Mouse (Mus musculus): ENCODE measurements around the gene Hccs. TPM values are rescaled to one million over a fixed set of nuclear protein-coding genes. Genes with fewer than 3 reads are reported as not detected.
"Not testable (repeated sequence)": the region's sequence is repeated elsewhere in the genome, so short reads cannot be mapped to it uniquely, and the experiment has no call there.

Hccs gene
- 35.8 and 36.9 TPM in 2 replicates for polyA plus RNA-seq (2014; fragmentation: Nextera tagmentation; extraction: Ambion mirVana)

- peak within 1 kb of the TSS; percentile 80 for H3K9ac ChIP-seq (ENCODE audit: low read depth, low read length)
- H3K4me1 ChIP-seq (ENCODE audit: control insufficient read depth, insufficient read depth, low read length) = no peaks in the 10 kb centered on the region
- H3K36me3 ChIP-seq (ENCODE audit: control insufficient read depth, insufficient read depth, low read length) = peaks cover 10% of the 10 kb centered on the region; the same call in 1 of the 2 replicates
- H3K4me3 ChIP-seq (ENCODE audit: low read depth, low read length) = peak within 1 kb of the TSS; percentile 59
- peak; percentile 100 for ATAC-seq (ENCODE audit: low read depth)
- 23% methylated on average over 46 of the region's 97 CpGs for WGBS
- DNase-seq (ENCODE audit: low spot score) = peak; percentile 96
- peak within 1 kb of the TSS; percentile 81 for H3K27ac ChIP-seq (replicated peaks; ENCODE audit: low read depth, low read length)
- no peaks in the 10 kb centered on the region for H3K9me3 ChIP-seq (ENCODE audit: control insufficient read depth, low read length)
- H3K4me2 ChIP-seq (ENCODE audit: low read depth, low read length) = peak within 1 kb of the TSS; percentile 59
- H3K27me3 ChIP-seq (replicated peaks; ENCODE audit: control insufficient read depth, insufficient read depth, low read length) = no peaks in the 10 kb centered on the region; the same call in 1 of the 2 replicates
Measured at GRCm38 (mm10) chrX:169319945-169320667, at the start of gene Hccs. Gene Hccs (minus strand): TSS chrX:169320372.

- WGBS = 56% methylated on average over 4 of the region's 4 CpGs
- H3K27me3 ChIP-seq (replicated peaks; ENCODE audit: control insufficient read depth, insufficient read depth, low read length) = no peaks in the 10 kb centered on the region; the same call in 1 of the 2 replicates
- DNase-seq (ENCODE audit: low spot score) (peak; percentile 26), ATAC-seq (ENCODE audit: low read depth) (no peak)
- no peak overlapping the region for H3K9ac ChIP-seq (ENCODE audit: low read depth, low read length)
- no peaks in the 10 kb centered on the region for H3K36me3 ChIP-seq (ENCODE audit: control insufficient read depth, insufficient read depth, low read length)
- no peaks in the 10 kb centered on the region for H3K4me1 ChIP-seq (ENCODE audit: control insufficient read depth, insufficient read depth, low read length)
- H3K9me3 ChIP-seq (ENCODE audit: control insufficient read depth, low read length) = peaks cover 4% of the 10 kb centered on the region; the same call in 1 of the 2 replicates
- H3K4me2 ChIP-seq (ENCODE audit: low read depth, low read length) = no peak overlapping the region
- no peak overlapping the region for H3K27ac ChIP-seq (replicated peaks; ENCODE audit: low read depth, low read length)
- H3K4me3 ChIP-seq (ENCODE audit: low read depth, low read length) = no peak overlapping the region
Measured at GRCm38 (mm10) chrX:169357146-169357772, 37.1 kb upstream of the Hccs start.

GRCm38 (mm10) chrX:169338213-169338612 is 18.0 kb upstream of the Hccs start:
- Histone ChIP-seq H3K4me2 (ENCODE audit: low read depth, low read length) (no peak overlapping the region), H3K27me3 (replicated peaks; ENCODE audit: control insufficient read depth, insufficient read depth, low read length) (peaks cover 2% of the 10 kb centered on the region; the same call in 1 of the 2 replicates), H3K36me3 (ENCODE audit: control insufficient read depth, insufficient read depth, low read length) (no peaks in the 10 kb centered on the region), H3K27ac (replicated peaks; ENCODE audit: low read depth, low read length) (no peak overlapping the region), H3K4me3 (ENCODE audit: low read depth, low read length) (no peak overlapping the region), H3K9ac (ENCODE audit: low read depth, low read length) (no peak overlapping the region), H3K4me1 (ENCODE audit: control insufficient read depth, insufficient read depth, low read length) (no peaks in the 10 kb centered on the region), H3K9me3 (ENCODE audit: control insufficient read depth, low read length) (no peaks in the 10 kb centered on the region)
- WGBS = 61% methylated on average over 3 of the region's 3 CpGs
- ATAC-seq (ENCODE audit: low read depth) = no peak
- no peak for DNase-seq (ENCODE audit: low spot score)

GRCm38 (mm10) chrX:169337559-169337958 is 17.4 kb upstream of the Hccs start:
- Histone ChIP-seq H3K4me1 (ENCODE audit: control insufficient read depth, insufficient read depth, low read length) (no peaks in the 10 kb centered on the region), H3K27me3 (replicated peaks; ENCODE audit: control insufficient read depth, insufficient read depth, low read length) (no peaks in the 10 kb centered on the region; the same call in 1 of the 2 replicates), H3K4me3 (ENCODE audit: low read depth, low read length) (no peak overlapping the region), H3K9ac (ENCODE audit: low read depth, low read length) (no peak overlapping the region), H3K9me3 (ENCODE audit: control insufficient read depth, low read length) (no peaks in the 10 kb centered on the region), H3K36me3 (ENCODE audit: control insufficient read depth, insufficient read depth, low read length) (no peaks in the 10 kb centered on the region), H3K4me2 (ENCODE audit: low read depth, low read length) (no peak overlapping the region), H3K27ac (replicated peaks; ENCODE audit: low read depth, low read length) (no peak overlapping the region)
- DNase-seq (ENCODE audit: low spot score) = no peak
- no peak for ATAC-seq (ENCODE audit: low read depth)

- Histone ChIP-seq H3K4me2 (ENCODE audit: low read depth, low read length) (no peak overlapping the region), H3K36me3 (ENCODE audit: control insufficient read depth, insufficient read depth, low read length) (no peaks in the 10 kb centered on the region), H3K9ac (ENCODE audit: low read depth, low read length) (no peak overlapping the region), H3K27ac (replicated peaks; ENCODE audit: low read depth, low read length) (no peak overlapping the region), H3K4me3 (ENCODE audit: low read depth, low read length) (no peak overlapping the region), H3K9me3 (ENCODE audit: control insufficient read depth, low read length) (no peaks in the 10 kb centered on the region), H3K4me1 (ENCODE audit: control insufficient read depth, insufficient read depth, low read length) (no peaks in the 10 kb centered on the region), H3K27me3 (replicated peaks; ENCODE audit: control insufficient read depth, insufficient read depth, low read length) (peaks cover 7% of the 10 kb centered on the region; the same call in 1 of the 2 replicates)
- DNase-seq (ENCODE audit: low spot score) (peak; percentile 72), ATAC-seq (ENCODE audit: low read depth) (no peak)
- WGBS = 31% methylated on average over 3 of the region's 3 CpGs
Measured at GRCm38 (mm10) chrX:169332264-169332663, 12.1 kb upstream of the Hccs start.

GRCm38 (mm10) chrX:169325929-169326595 is 5.9 kb upstream of the Hccs start:
- H3K27ac ChIP-seq (replicated peaks; ENCODE audit: low read depth, low read length) = no peak overlapping the region
- no peak for ATAC-seq (ENCODE audit: low read depth)

GRCm38 (mm10) chrX:169320668-169321005 is 465 bp upstream of the Hccs start:
- H3K27me3 ChIP-seq (replicated peaks; ENCODE audit: control insufficient read depth, insufficient read depth, low read length); H3K4me1 ChIP-seq (ENCODE audit: control insufficient read depth, insufficient read depth, low read length); DNase-seq (ENCODE audit: low spot score); H3K27ac ChIP-seq (replicated peaks; ENCODE audit: low read depth, low read length); H3K36me3 ChIP-seq (ENCODE audit: control insufficient read depth, insufficient read depth, low read length); H3K9me3 ChIP-seq (ENCODE audit: control insufficient read depth, low read length); H3K9ac ChIP-seq (ENCODE audit: low read depth, low read length): not testable (repeated sequence)
- Histone ChIP-seq H3K4me3 (ENCODE audit: low read depth, low read length) (peak overlapping the region; percentile 59), H3K4me2 (ENCODE audit: low read depth, low read length) (peak overlapping the region; percentile 59)
- WGBS = 41% methylated on average over 11 of the region's 15 CpGs
- peak; percentile 7; the same call in 1 of the 2 replicates for ATAC-seq (ENCODE audit: low read depth)

More at GRCm38 (mm10) chrX:169325929-169326595, 5.9 kb upstream of the Hccs start:
- WGBS = 76% methylated on average over 3 of the region's 3 CpGs
- no peaks in the 10 kb centered on the region for H3K36me3 ChIP-seq (ENCODE audit: control insufficient read depth, insufficient read depth, low read length)
- H3K4me2 ChIP-seq (ENCODE audit: low read depth, low read length) = no peak overlapping the region
- H3K27me3 ChIP-seq (replicated peaks; ENCODE audit: control insufficient read depth, insufficient read depth, low read length) = no peaks in the 10 kb centered on the region
- no peaks in the 10 kb centered on the region for H3K4me1 ChIP-seq (ENCODE audit: control insufficient read depth, insufficient read depth, low read length)
- H3K4me3 ChIP-seq (ENCODE audit: low read depth, low read length) = no peak overlapping the region
- no peak for DNase-seq (ENCODE audit: low spot score)
- no peaks in the 10 kb centered on the region for H3K9me3 ChIP-seq (ENCODE audit: control insufficient read depth, low read length)
- no peak overlapping the region for H3K9ac ChIP-seq (ENCODE audit: low read depth, low read length)

GRCm38 (mm10) chrX:169319066-169319760 is 959 bp downstream of the Hccs start:
- no peaks in the 10 kb centered on the region; the same call in 1 of the 2 replicates for H3K27me3 ChIP-seq (replicated peaks; ENCODE audit: control insufficient read depth, insufficient read depth, low read length)
- H3K4me2 ChIP-seq (ENCODE audit: low read depth, low read length) = peak overlapping the region; percentile 59
- 0 out of 2 replicates have a peak overlapping the region, but pooled peaks have one; percentile 81 for H3K27ac ChIP-seq (replicated peaks; ENCODE audit: low read depth, low read length)
- DNase-seq (ENCODE audit: low spot score) (no peak), ATAC-seq (ENCODE audit: low read depth) (no peak)
- H3K36me3 ChIP-seq (ENCODE audit: control insufficient read depth, insufficient read depth, low read length) = peaks cover 11% of the 10 kb centered on the region; the same call in 1 of the 2 replicates
- 45% methylated on average over 12 of the region's 12 CpGs for WGBS
- peak overlapping the region; percentile 59 for H3K4me3 ChIP-seq (ENCODE audit: low read depth, low read length)
- H3K9me3 ChIP-seq (ENCODE audit: control insufficient read depth, low read length) = no peaks in the 10 kb centered on the region
- H3K4me1 ChIP-seq (ENCODE audit: control insufficient read depth, insufficient read depth, low read length) = no peaks in the 10 kb centered on the region
- H3K9ac ChIP-seq (ENCODE audit: low read depth, low read length) = peak overlapping the region; percentile 80
